In the genomic region with DNA sequence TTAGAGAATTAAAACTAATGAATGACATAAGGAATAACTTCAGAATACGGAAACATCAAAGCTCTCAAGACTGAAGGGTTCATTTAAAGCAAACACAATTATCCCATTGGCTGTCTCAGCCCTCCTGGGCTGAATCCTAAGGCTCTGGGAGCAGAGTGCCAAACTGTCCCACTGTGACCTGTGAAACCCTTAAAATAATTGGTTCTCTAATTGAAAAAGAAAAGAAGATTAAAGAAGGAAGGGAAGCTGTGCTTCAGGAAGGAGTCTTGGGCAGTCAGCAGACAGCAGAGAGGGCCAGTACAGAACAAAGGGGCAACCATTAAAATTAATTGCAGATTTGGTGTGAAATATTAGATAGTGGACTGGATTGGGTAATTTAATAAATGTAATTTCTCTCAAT, we compare ENCODE assay signal across 23 mouse cellular contexts.
DNase-seq lines count a peak whose midpoint lies in the region; ATAC-seq and TF ChIP-seq lines count a peak whose summit lies in the region.
"Had no signal": no experiment of that assay in that cellular context is flagged by ENCODE, and none has a peak within 500 bp of the region (broad histone marks: within the 10 kb centered on the region; RNA-seq: fewer than 3 reads in every experiment).

No protein-coding gene starts in this region.

- ATAC-seq in forebrain, embryonic 13.5 days = peak; percentile 75; the same call in 1 of the 2 replicates
- ATAC-seq in forebrain, embryonic 16.5 days = no peak
- ATAC-seq in midbrain, embryonic 12.5 days (ENCODE audit: low FRiP score, low read depth) = peak; percentile 66
- ATAC-seq in midbrain, postnatal 0 days (ENCODE audit: low FRiP score) = no peak
- ATAC-seq: CD4-positive, CD25-positive, alpha-beta regulatory T cell, adult 4 months had no signal

- no peak overlapping the region for H3K9ac ChIP-seq in forebrain, embryonic 13.5 days
- H3K9ac ChIP-seq in forebrain, embryonic 16.5 days (replicated peaks; ENCODE audit: low read depth, low read length) = no peak overlapping the region
- no peak overlapping the region for H3K9ac ChIP-seq in midbrain, embryonic 12.5 days (replicated peaks)
- no peak overlapping the region for H3K9ac ChIP-seq in midbrain, postnatal 0 days (replicated peaks; ENCODE audit: low read length, poor library complexity, severe bottlenecking)
- H3K9ac ChIP-seq: embryonic facial prominence, embryonic 13.5 days; hindbrain, embryonic 12.5 days; hindbrain, embryonic 15.5 days had no signal

- WGBS in forebrain, embryonic 13.5 days = 4% methylated on average over 1 of the region's 1 CpGs
- WGBS in forebrain, embryonic 16.5 days = 20% methylated on average over 1 of the region's 1 CpGs
- WGBS in midbrain, embryonic 12.5 days = 48% methylated on average over 1 of the region's 1 CpGs
- 63% methylated on average over 1 of the region's 1 CpGs for WGBS in midbrain, postnatal 0 days

- no peaks in the 10 kb centered on the region for H3K27me3 ChIP-seq in forebrain, embryonic 13.5 days
- no peaks in the 10 kb centered on the region for H3K27me3 ChIP-seq in forebrain, embryonic 16.5 days (replicated peaks; ENCODE audit: control insufficient read depth, insufficient read depth, low read length)
- no peaks in the 10 kb centered on the region for H3K27me3 ChIP-seq in midbrain, embryonic 12.5 days
- no peaks in the 10 kb centered on the region for H3K27me3 ChIP-seq in midbrain, postnatal 0 days (ENCODE audit: insufficient read depth, low read length)
- H3K27me3 ChIP-seq: embryonic facial prominence, embryonic 13.5 days; hindbrain, embryonic 12.5 days; hindbrain, embryonic 15.5 days had no signal

- no peaks in the 10 kb centered on the region for H3K9me3 ChIP-seq in forebrain, embryonic 13.5 days (replicated peaks)
- no peaks in the 10 kb centered on the region for H3K9me3 ChIP-seq in forebrain, embryonic 16.5 days (ENCODE audit: control insufficient read depth, low read length)
- no peaks in the 10 kb centered on the region for H3K9me3 ChIP-seq in midbrain, embryonic 12.5 days
- no peaks in the 10 kb centered on the region for H3K9me3 ChIP-seq in midbrain, postnatal 0 days (ENCODE audit: low read length)
- H3K9me3 ChIP-seq: embryonic facial prominence, embryonic 10.5 days; embryonic facial prominence, embryonic 13.5 days; hindbrain, embryonic 12.5 days; hindbrain, embryonic 15.5 days had no signal

- 0 out of 2 replicates have a peak, but pooled peaks cover 2% of the 10 kb centered on the region for H3K4me1 ChIP-seq in forebrain, embryonic 13.5 days
- H3K4me1 ChIP-seq in forebrain, embryonic 16.5 days (replicated peaks; ENCODE audit: control insufficient read depth, insufficient read depth, low read length) = no peaks in the 10 kb centered on the region
- H3K4me1 ChIP-seq in midbrain, embryonic 12.5 days = no peaks in the 10 kb centered on the region
- H3K4me1 ChIP-seq in midbrain, postnatal 0 days (ENCODE audit: insufficient read depth, low read length) = no peaks in the 10 kb centered on the region
- H3K4me1 ChIP-seq: embryonic facial prominence, embryonic 10.5 days; embryonic facial prominence, embryonic 13.5 days; hindbrain, embryonic 12.5 days; hindbrain, embryonic 15.5 days had no signal

- H3K36me3 ChIP-seq in forebrain, embryonic 13.5 days (ENCODE audit: poor library complexity, severe bottlenecking) = no peaks in the 10 kb centered on the region
- no peaks in the 10 kb centered on the region for H3K36me3 ChIP-seq in forebrain, embryonic 16.5 days (ENCODE audit: control insufficient read depth, insufficient read depth)
- no peaks in the 10 kb centered on the region for H3K36me3 ChIP-seq in midbrain, embryonic 12.5 days
- H3K36me3 ChIP-seq in midbrain, postnatal 0 days (ENCODE audit: insufficient read depth, low read length) = no peaks in the 10 kb centered on the region
- H3K36me3 ChIP-seq: embryonic facial prominence, embryonic 13.5 days; hindbrain, embryonic 12.5 days; hindbrain, embryonic 15.5 days had no signal

- TF ChIP-seq CTCF in midbrain, postnatal 0 days (IDR thresholded peaks at IDR 0.05) = no peak

- no peak overlapping the region for H3K4me3 ChIP-seq in forebrain, embryonic 13.5 days
- no peak overlapping the region for H3K4me3 ChIP-seq in forebrain, embryonic 16.5 days (replicated peaks; ENCODE audit: low read length)
- no peak overlapping the region for H3K4me3 ChIP-seq in midbrain, embryonic 12.5 days
- H3K4me3 ChIP-seq in midbrain, postnatal 0 days (ENCODE audit: low read depth, low read length) = no peak overlapping the region
- H3K4me3 ChIP-seq: embryonic facial prominence, embryonic 10.5 days; embryonic facial prominence, embryonic 13.5 days; erythroblast, embryonic 14.5 days; gastrocnemius, adult 2 months; hindbrain, embryonic 12.5 days; hindbrain, embryonic 15.5 days had no signal

- no peak for DNase-seq in midbrain, postnatal 0 days (ENCODE audit: low spot score)
- peak; percentile 3 for DNase-seq in retina, embryonic 14.5 days (ENCODE audit: low spot score)
- no peak for DNase-seq in retina, postnatal 1 day
- DNase-seq: adrenal gland, adult 2 months; adrenal gland, postnatal 14 days; cerebellum, adult 11-12 months; cerebellum, adult 8-10 months; cerebellum, postnatal 10 days; cerebellum, postnatal 36 days; embryo, embryonic 11 days; gastrocnemius, adult 2 months; gastrocnemius, postnatal 14 days; heart, adult 11 months had no signal

- H3K4me2 ChIP-seq in forebrain, embryonic 13.5 days = no peak overlapping the region
- H3K4me2 ChIP-seq in forebrain, embryonic 16.5 days (ENCODE audit: low read length) = no peak overlapping the region
- H3K4me2 ChIP-seq in midbrain, embryonic 12.5 days (replicated peaks) = no peak overlapping the region
- no peak overlapping the region for H3K4me2 ChIP-seq in midbrain, postnatal 0 days (ENCODE audit: low read depth, low read length, poor library complexity, severe bottlenecking)
- H3K4me2 ChIP-seq: embryonic facial prominence, embryonic 13.5 days; heart, embryonic 11.5 days; hindbrain, embryonic 12.5 days; hindbrain, embryonic 15.5 days had no signal

- H3K27ac ChIP-seq in forebrain, embryonic 13.5 days = no peak overlapping the region
- no peak overlapping the region for H3K27ac ChIP-seq in forebrain, embryonic 16.5 days (ENCODE audit: low read length)
- no peak overlapping the region for H3K27ac ChIP-seq in midbrain, embryonic 12.5 days (replicated peaks)
- no peak overlapping the region for H3K27ac ChIP-seq in midbrain, postnatal 0 days (ENCODE audit: low read depth, low read length)
- H3K27ac ChIP-seq: embryonic facial prominence, embryonic 10.5 days; embryonic facial prominence, embryonic 13.5 days; gastrocnemius, adult 2 months; hindbrain, embryonic 12.5 days; hindbrain, embryonic 15.5 days had no signal

Comparison
In these comparisons a context has a peak if more than half of its experiments do, and no peak if none do; other contexts are left out.
1. ATAC-seq: peak in forebrain, embryonic 13.5 days (single experiment) and midbrain, embryonic 12.5 days (single experiment); none in forebrain, embryonic 16.5 days (single experiment) and midbrain, postnatal 0 days (single experiment).